Mouse (Mus musculus) stomach, embryonic 16.5 days (tissue): Measurements from ENCODE around the gene St3gal4. TPM values are rescaled to one million over a fixed set of nuclear protein-coding genes. Genes with fewer than 3 reads are reported as not detected.

Experiments used
- ATAC-seq: fragments of 200-750 bp; cut with Nextera tagmentation; 2 replicates; pipeline ENCODE4 v1.8.0; 2017; ENCODE audit warnings: moderate number of reproducible peaks, moderate TSS enrichment; ENCODE audit not compliant: insufficient read depth, low FRiP score
- H3K27ac ChIP-seq: fragments of 300-500 bp; sonication (generic); 2 replicates; pipeline ENCODE4 v1.5.1; 2014; ENCODE audit warnings: low read length
- H3K27me3 ChIP-seq: fragments of 300-500 bp; sonication (generic); 2 replicates; pipeline ENCODE4 v1.6.1; 2014; ENCODE audit warnings: low read length, control low read depth, mixed read lengths; ENCODE audit not compliant: control insufficient read depth, insufficient read depth
- H3K36me3 ChIP-seq: fragments of 300-500 bp; sonication (generic); 2 replicates; pipeline ENCODE4 v1.6.1; 2014; ENCODE audit warnings: low read length; ENCODE audit not compliant: control insufficient read depth, insufficient read depth
- H3K4me1 ChIP-seq: fragments of 300-500 bp; sonication (generic); 2 replicates; pipeline ENCODE4 v1.6.1; 2014; ENCODE audit warnings: low read length, control low read depth, mixed read lengths; ENCODE audit not compliant: control insufficient read depth, insufficient read depth
- H3K4me2 ChIP-seq: fragments of 300-500 bp; sonication (generic); 2 replicates; pipeline ENCODE4 v1.6.1; 2014; ENCODE audit warnings: low read depth, low read length, mixed read lengths
- H3K4me3 ChIP-seq: fragments of 300-500 bp; sonication (generic); replicated peaks from 2 replicates; pipeline ENCODE4 v1.5.1; 2014; ENCODE audit warnings: mild to moderate bottlenecking, low read length
- H3K9ac ChIP-seq: fragments of 300-500 bp; sonication (generic); 2 replicates; pipeline ENCODE4 v1.6.1; 2014; ENCODE audit warnings: low read length
- H3K9me3 ChIP-seq: fragments of 300-500 bp; sonication (generic); replicated peaks from 2 replicates; pipeline ENCODE4 v1.6.1; 2016; ENCODE audit warnings: low read length, control low read depth; ENCODE audit not compliant: control insufficient read depth
- WGBS: fragments of 180-500 bp; shearing (Covaris S2); extraction: QIAGEN DNeasy Blood & Tissue Kit; methylation state at CpG from one replicate; pipeline ENCODE4 v1.1.7; 2014; 5-methylcytosine and 5-hydroxymethylcytosine counted together
- polyA plus RNA-seq: library from polyadenylated mRNA; unstranded; fragments of >200 nt; fragmentation: Nextera tagmentation; extraction: Ambion mirVana; gene quantifications from 2 replicates; pipeline ENCODE4 v1.2.1, GENCODE M21; 2015

The St3gal4 gene
- polyA plus RNA-seq, 1 experiment from 2014 or later, result 53.1 TPM

- H3K9ac ChIP-seq, result no peak overlapping the region
- no peaks in the 10 kb centered on the region for H3K36me3 ChIP-seq
- H3K27ac ChIP-seq, result no peak overlapping the region
- no peaks in the 10 kb centered on the region for H3K9me3 ChIP-seq
- 37% methylated on average over 9 of the region's 9 CpGs for WGBS
- H3K4me1 ChIP-seq, result no peaks in the 10 kb centered on the region
- no peak for ATAC-seq
- H3K27me3 ChIP-seq, result no peaks in the 10 kb centered on the region
- H3K4me3 ChIP-seq, result no peak overlapping the region
- no peak overlapping the region for H3K4me2 ChIP-seq
Measured at GRCm38 (mm10) chr9:34997880-34998865, 120.9 kb downstream of the St3gal4 start.

Other genes starting within 250 kb of the St3gal4 start
- 68.2 and 68.9 TPM in 2 replicates for gene Dcps, start 56.8 kb upstream of the St3gal4 start, polyA plus RNA-seq
- gene Srpr, start 80.9 kb upstream of the St3gal4 start, polyA plus RNA-seq, result 143 and 152 TPM in 2 replicates
- gene Tirap, start 81.0 kb upstream of the St3gal4 start, polyA plus RNA-seq, result 14.2 and 14.9 TPM in 2 replicates
- gene Foxred1, start 91.8 kb upstream of the St3gal4 start, polyA plus RNA-seq, result 41.8 and 42.3 TPM in 2 replicates
- 32.5 and 34.1 TPM in 2 replicates for gene Fam118b, start 148.5 kb upstream of the St3gal4 start, polyA plus RNA-seq
- gene Rpusd4, start 148.6 kb upstream of the St3gal4 start, polyA plus RNA-seq, result 24.5 and 25.8 TPM in 2 replicates